Mouse (Mus musculus): Measurements from ENCODE around the gene Acss2.
"Not testable (repeated sequence)": the region's sequence is repeated elsewhere in the genome, so short reads cannot be mapped to it uniquely, and the experiment has no call there.

Acss2 gene

DNA sequence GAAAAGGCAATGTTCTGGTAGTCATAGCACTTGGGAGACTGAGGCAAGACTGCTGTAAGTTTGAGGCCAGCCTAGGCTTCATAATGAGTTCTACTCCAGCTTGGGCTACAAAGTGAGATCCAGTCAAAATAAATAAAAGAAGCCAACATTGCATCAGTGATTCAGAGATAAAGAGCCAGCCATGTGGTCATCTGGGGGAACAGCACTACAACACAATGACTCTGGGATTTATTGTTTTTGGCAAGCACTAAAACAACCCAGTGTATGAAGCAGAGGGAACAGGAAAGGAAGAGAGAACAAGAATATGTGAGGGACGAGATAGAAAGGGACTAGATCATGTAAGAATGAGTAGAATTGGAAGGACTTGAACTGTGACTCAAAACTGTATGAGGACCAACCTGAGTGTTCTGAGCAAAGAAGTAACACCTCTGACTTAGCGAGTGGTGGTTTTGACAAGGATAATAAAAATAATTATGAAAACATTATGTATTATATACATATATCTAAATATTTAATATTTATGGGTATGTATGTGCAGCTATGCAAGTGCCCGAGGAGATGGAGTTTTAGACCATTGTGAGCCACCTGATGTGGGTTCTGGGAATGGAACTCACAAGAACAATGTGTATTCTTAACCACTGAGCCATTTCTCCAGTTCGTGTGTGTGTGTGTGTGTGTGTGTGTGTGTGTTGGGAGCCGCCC lies 20.2 kb downstream of the Acss2 start:
- CTCF ChIA-PET = no interaction called here

DNA sequence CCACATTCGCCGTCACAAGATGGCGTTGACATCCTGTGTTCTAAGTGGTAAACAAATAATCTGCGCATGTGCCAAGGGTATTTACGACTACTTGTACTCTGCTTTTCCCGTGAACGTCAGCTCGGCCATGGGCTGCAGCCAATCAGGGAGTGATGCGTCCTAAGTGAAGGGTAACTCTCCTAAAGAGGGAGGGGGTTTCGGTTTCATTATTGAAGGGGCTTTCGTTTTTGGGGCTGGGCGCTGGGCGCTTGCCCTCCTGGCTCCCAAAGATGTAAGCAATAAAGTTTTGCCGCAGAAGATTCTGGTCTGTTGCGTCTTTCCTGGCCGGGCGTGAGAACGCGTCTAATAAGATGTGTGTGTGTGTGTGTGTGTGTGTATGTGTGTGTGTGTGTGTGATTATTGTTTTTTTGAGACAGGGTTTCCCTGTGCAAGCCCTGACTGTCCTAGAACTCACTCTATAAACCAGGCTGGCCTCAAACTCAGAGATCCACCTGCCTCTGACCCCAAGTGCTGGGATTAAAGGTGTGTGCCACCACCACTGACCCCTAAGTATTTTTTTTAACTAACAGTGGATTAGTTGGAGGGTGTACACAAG lies 20.8 kb downstream of the Acss2 start:
- CTCF ChIA-PET = not testable (repeated sequence)

DNA sequence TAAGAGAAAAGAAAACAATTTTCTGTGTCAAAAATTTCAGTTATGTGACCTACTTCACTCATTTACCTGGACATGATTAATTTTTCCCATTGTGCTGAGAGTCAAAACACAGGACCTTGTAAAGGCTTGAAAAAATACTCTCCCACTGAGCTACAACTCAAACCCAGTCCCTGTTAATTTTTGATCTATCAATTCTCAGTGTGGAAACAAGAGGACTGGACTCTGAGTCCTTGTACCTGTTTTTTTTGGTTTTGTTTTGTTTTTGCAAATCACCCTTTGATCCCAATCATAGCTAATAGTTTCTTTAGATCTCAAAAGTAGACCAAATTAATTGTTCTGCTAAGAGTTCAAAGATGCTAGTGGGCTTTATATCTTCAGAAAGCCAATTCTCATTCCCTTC lies 21.9 kb downstream of the Acss2 start:
- CTCF ChIA-PET = no interaction called here

DNA sequence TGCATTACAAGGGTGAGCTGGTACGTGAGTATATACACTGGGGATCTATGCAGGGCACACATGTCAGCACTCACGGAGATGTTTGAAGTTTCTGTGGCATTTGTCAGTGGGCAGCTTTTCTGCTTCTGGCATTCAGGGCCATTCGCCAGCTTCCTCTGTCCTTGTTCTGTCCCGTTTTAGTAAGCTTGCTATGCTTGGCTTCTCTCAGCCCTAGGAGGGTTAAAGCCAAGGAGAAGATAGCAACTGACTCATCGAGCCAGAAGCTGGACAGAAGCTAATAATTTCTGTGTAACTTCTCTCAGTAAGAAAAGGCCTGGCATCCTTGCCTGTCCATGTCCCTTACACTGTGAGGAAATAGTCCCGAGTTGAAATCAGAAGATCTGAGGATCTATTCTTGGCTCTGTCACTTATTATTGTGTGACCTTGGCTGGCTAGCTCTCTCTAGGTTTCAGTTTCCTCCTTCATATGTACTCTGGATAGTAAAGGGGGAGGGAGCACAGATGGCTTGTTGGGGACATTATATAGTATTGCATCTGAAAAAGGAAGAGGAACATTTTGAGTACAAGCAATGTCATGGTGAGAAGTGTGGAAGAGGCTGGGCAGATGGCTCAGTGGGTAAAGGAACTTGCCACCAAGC lies 23.2 kb downstream of the Acss2 start:
- CTCF ChIA-PET = no interaction called here

DNA sequence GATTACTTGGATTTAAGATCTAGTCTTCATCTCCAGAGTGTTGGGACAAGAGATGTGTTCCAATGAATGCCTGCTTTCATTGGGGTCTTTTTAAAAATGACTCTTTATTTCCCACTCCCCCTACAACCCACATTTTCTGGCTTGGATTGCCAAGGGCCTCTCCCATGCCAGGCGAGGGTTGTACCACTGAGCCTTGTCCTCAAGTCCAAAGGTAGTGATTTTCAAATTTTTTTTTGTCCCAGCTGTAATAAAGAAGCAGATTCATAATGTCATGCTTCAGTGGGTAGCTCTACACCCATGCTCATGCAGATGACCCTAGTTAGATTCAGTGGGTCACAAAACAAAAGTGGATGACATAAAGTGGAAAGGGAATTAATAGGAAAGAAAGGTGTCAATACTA lies 29.2 kb downstream of the Acss2 start:
- CTCF ChIA-PET = no interaction called here

DNA sequence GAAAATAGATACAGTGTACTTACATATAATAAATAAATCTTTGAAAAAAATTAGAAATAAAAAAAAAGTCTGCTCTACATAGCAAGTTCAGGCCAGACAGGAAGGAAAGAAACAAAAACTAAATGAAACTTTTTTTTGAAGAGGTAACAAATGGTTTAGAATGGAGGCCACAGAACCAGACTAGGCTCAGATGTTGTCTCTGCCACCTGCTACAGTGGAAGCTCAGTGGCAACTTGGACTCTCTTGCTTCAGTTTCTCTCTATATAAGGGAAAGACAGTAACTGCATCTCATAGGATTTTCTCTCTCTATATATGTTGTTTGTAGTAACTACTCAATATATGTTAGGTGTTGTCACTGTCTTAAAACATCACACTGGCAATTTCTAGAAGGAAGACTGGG lies 34.6 kb downstream of the Acss2 start:
- CTCF ChIA-PET = no interaction called here

DNA sequence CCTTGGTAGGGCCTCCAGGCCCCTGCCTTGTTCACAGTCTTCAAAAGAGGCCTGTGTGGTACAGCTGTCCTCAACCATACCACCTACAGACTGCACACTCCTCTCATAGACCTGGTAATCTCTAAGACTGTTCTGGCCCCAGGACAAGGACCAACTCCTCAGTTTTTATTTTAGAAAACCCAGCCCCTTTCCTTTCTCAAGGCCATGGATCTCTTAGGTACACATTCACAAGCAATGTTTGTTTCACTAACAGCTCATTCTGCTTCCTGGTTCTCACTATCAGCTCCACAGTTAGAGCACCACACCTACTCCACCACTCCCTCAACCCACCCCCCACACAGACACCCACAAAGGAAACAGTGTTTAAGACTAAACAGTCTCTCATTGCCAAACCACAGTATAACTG lies 35.2 kb downstream of the Acss2 start:
- CTCF ChIA-PET = no interaction called here

DNA sequence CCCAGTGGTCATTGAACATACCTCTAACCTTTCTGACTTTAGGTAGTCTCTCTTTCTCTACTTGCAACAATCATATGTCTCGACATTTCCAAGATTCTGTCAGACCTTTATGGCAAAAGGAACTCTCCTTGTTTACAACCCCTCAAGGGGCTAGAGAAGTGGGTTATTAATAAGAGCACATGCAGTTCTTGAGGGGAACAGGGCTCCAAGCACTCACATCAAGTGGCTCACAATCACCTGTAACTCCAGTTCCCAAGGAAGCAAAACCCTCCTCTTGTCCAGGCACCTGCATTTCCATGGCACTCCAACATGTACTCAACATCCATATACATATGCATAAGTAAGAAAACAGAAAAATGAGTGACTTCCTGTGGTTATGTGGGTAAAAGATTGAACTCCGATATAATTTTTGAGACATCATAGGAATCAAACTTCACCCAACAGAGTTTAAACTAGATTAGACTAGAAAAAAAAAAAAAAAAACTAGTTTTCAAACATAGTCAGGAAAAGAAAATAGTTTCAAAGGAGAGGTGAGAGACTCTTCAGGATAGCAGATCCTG lies 36.8 kb downstream of the Acss2 start:
- CTCF ChIA-PET = interaction anchor here (0.6 kb wide), 1 partner anchor 29 kb away, joined by 10 read pairs; no protein-coding TSS in a partner anchor

DNA sequence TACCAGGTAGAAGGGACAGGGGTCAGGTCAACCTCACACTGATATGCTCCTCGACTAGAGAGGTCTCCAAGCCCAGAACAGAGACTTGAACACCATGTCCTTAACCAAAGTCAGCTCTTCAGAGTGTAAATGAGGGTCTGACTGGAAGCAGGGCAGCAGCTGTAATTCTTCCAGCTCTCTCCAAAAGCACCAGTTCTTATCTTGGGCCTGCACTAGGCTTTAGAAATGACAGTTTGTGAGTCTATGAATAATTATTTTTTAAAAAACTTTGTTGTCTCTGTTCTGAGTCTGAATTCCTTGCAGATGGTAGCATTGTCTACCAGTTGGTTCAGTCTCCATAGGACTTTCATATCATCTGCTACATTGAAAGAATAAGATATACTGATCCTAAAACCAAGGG lies 44.5 kb downstream of the Acss2 start:
- CTCF ChIA-PET = no interaction called here

DNA sequence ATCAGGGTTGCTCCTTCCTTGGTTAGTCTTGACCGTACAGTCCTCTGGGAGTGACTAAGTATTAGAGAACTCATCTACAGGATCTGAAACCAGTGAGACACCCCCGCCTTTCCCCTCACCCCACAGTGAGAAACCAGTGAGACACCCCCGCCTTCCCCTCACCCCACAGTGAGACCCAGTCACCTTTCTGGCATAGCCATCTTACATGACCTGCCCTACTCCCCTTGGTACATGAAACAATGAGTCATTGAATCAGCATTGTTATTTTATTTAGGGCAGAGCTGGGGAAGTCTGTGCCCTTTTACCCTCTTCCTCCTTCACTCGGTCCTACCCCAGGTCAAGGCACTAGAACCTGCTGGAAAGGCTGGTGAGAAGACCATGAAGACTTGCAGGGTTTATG lies 45.2 kb downstream of the Acss2 start:
- CTCF ChIA-PET = no interaction called here

DNA sequence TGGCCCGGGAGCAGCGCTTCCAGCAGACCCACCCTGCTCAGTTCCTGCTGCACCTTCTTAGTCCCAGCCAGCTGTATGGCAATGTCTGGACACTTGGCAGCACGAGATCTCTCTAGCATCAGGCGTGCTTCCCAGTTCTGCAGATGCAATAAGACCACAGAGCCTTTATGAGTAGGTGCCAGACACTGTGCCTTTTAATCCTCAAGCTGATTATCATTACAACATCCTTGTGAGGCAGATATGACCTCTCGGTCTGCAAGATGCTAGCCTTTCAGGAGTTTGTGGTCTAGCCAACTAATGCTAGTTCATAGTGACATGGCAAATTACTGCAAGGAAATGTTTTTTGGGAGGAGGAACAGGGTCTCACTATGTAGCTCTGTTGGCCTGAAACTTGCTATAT lies 50.0 kb downstream of the Acss2 start:
- CTCF ChIA-PET = no interaction called here

DNA sequence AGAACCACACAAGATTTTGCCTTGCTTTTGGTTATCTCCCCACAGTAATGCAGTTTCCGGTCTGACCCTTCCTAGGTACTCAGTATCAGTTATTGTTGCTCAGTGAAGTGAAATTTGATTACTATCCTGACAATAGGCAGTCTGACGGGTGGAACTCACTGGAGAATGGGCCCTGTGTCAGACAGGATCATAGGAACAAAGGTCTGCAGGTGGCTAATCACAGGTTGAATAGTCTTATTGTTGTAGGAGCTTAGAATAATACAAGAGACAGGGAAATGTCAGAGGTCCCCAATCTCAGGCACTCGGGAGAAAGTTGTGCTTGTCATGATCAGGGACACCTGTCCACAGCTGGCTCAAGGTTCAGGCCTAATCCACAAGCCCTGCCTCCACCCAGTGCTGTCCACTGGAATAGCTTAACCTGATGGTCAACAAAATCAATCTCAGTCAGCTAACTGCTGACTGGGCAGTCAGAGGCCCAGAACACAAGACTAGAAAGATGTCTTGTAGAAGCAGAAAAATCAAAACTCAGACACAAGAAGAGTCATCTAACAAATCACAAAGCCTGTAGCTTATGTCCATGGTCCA lies 51.6 kb downstream of the Acss2 start:
- CTCF ChIA-PET = interaction anchor here (0.6 kb wide), 1 partner anchor 82 kb away, joined by 8 read pairs; no protein-coding TSS in a partner anchor

DNA sequence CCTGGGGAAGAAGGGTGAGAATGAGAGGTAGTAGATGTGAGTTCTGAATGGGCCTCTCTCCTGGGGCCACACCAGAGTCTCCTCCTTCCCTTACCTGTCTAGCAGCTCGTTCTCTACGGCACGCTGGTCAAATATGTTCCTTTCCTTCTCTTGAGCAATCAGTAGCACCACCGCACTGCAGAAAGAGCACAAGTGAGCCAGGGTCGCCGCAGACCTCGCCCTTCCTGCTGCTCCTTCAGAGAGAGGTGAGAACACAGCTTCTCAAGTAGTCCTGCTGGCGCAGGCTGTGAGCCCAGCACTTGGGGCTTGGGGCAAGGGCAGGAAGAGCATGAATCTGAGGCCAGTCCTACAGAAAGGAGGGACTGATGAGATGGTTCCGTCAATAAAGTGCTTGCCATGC lies 55.3 kb downstream of the Acss2 start:
- CTCF ChIA-PET = no interaction called here

DNA sequence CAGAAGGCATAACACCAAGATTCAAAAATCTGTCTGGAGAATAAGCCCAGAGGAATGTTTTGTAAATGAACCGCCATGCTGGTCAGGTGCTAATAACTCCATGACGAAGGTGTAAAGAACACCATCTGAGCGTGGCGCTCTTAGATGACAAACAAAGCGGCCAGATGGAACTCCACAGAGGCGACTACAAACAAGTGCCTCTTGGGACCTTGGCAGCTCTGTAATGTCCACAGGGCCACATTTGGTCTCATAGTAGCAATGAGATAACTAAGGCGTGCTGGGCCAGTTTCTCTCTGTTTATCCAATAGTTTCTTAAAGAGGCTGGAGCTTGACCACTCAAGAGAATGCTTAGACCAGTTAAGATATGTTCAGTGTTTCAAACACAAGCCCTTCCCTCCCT lies 56.2 kb downstream of the Acss2 start:
- CTCF ChIA-PET = no interaction called here

DNA sequence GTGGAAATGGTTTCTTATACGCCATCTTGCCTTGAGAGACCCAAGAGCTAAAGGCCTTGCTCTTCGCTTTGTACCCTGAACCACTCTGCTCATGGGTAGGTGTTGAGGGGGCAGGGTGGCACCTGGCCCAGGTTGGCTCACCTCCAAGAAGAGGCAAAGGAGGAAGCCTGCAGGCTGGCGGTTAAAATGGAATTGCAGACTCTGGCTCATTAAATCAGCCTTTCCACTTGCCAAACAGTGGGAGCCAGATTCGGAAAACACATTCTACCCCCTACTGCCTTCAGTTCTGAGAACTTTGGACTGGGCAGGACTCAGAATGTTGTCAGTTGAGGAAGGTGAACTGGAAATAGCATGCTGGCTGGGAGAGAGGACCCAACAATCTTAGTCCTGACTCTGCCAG lies 57.0 kb downstream of the Acss2 start:
- CTCF ChIA-PET = no interaction called here

DNA sequence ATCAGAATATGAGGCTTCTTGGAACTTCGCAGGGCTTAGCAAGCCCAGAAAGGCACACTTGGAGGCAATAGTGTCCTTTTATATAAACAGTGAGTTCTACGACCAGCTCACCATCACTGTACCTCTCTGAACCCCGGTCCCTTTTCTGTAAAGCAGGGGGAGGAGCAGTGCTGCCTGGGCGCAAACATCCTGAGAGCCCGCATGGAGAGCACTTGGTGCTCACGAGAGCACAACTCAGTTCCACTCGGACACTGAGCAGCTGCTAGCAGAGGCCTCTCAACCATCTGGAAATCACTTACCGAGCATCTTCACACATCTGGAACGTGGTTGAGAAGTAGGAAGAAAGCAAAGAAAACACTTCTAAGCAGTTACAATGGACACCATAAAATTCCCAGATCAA lies 58.9 kb downstream of the Acss2 start:
- CTCF ChIA-PET = no interaction called here

DNA sequence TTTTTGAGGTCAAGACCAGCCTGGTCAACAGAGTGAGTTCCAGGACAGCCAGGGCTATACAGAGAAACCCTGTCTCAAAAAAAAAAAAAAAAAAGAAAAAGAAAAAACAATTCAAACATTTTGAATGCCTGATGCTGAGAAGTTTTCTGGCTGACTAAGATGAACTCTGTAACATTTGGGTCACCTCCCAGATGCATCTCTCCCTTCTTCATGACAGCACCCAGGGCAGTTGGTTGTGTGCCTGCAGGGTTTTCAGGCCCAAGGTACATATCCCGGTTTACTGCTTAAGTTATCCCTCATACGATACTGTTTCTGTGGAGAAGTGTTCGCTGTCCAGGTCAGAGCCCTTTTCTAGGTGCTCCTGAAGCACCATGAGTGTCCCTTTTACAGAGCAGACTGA lies 62.6 kb downstream of the Acss2 start:
- CTCF ChIA-PET = no interaction called here

DNA sequence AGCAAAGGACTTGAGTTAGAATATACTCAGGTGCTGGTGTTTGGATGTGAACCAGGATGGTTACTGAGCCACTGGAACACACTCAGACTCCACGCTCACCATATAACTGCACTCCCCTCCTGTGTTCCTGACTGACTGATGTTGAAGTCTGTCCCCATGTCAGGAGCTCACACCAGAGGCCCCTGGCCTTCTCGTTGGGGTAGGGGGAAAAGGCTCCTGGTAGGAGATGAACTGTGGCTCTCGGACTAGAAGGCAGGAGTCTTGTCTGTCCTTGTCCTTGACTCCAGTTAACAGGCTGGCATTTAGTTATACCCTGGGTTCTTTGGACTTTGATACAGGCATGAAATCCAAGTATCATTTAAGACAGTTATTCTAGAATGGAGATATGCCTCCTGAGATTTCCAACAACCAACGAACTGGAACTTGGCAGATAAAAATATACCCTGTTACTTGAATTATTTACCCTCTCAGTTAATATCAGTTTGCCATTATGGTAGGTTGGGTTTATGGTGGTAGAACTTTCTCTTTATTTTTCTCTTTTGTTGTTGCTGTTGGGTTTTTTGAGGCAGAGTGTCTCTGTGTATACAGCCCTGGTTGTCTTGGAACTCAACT lies 64.7 kb downstream of the Acss2 start:
- CTCF ChIA-PET = interaction anchor here (0.6 to 0.7 kb wide), 2 partner anchors 28 to 66 kb away, joined by 3 to 10 read pairs; no protein-coding TSS in a partner anchor

DNA sequence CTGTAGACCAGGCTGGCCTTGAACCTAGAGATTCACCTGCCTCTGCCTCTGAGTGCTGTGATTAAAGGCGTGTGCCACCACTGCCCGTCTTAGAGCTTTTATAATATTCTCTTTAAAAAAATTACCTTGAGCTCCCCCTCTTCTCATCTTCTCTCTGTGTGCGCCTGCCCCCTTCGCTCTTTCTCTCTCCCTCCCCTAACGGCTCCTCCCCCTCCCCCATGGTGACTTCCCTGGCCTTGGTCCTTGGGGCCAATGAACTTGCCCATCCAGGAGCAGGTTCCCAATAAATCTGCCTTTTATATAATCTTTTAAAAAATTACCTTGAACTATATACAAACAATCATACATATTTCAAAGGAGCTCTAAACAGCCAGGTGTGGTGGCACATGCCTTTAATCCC lies 65.2 kb downstream of the Acss2 start:
- CTCF ChIA-PET = interaction anchor here (0.6 to 0.7 kb wide), 2 partner anchors 28 to 67 kb away, joined by 3 to 10 read pairs; no protein-coding TSS in a partner anchor

DNA sequence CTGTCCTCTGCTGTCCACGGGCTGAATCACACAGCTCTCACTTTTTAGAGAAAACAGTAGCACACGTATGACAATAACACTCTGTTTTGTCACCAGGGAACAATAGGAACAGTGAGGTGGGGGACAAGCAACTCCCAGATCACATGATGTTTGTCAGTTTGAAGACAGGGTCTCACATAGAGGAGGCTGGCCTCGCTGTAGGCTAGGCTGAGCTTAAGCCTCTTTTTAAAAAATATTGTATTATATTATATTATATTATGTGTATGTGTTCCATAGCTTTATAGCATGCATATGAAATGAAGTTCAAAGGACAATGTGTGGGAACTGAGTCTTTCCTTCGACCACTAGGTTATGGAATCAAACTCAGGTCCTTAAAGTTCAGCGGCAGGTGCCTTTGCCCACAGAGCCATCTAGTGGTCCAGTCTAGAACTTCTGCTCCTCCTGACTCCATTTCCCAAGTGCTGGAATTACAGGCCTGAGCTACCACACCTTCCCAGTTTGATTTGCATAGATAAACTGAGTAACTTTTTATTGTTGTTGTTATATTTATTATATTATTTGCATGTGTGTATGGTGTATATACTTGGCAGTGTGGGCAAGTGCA lies 66.3 kb downstream of the Acss2 start:
- CTCF ChIA-PET = interaction anchor here (0.6 kb wide), 1 partner anchor 939 kb away, joined by 28 read pairs; no protein-coding TSS in a partner anchor

DNA sequence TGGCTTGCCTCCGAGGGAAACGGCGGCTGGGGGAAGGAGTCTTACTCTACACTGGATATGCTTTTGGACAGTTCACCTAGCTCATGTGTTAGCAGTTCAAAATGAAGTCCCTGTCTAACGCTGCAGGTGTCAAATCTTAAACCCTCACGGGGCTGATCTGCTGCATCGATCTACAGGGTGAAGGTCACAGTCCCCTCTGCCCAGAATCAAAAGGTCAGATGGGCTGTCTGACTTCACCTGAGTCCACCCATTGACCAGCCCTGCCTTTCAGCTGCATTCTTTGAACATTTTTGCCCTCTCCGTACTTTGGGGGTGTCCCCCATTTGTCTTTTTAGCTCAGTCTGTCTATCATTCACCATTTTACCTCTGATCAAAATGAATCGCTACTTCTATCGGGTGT lies 67.3 kb downstream of the Acss2 start:
- CTCF ChIA-PET = no interaction called here

DNA sequence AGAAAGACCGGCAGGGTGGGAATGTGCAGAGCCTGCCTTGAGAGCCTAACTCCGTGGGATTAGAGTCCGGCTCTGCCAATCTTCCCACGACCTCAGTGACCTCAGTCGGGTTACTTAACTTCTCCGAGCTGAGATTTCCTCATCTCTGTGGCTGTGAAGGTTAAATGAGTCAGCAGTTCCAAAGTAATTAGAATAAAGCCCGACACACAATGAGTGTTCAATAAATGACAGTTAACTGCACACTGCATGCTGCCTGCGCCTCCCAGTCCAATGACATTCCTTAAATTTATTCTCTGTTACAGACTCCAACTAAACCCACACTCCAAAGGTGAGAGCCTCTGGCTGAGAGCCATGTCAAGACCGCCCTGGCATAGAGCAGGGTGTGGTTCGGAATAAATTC lies 67.7 kb downstream of the Acss2 start:
- CTCF ChIA-PET = interaction anchor here (0.7 kb wide), 1 partner anchor 405 kb away, joined by 4 read pairs; no protein-coding TSS in a partner anchor

Data from spleen, embryonic (tissue).